Mouse (Mus musculus): Measurements from ENCODE around the gene Lce3b.

The Lce3b gene

DNA sequence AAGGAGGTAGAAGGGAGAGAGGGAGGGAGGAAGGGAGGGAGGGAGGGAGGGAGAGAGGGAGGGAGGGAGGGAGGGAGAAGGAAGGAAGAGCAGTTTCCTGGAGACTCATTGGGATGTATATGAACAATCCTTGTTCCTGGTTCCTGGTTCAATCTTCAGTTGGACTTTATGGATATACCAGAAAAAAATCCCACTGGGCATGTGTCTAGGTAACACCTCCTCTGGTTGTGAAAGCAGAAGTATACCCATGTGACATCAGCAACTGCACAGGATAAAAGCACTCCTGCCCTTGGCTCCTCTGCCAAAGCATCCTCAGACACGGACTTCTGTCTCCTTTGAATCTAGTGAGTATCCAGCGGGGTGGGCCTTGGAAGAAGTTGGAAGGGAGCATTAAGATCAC, at the start of gene Lce3b:
Gene Lce3b (plus strand): TSS at position 301 of the 400 bp plus-strand sequence.
- DNase-seq: no peak

DNA sequence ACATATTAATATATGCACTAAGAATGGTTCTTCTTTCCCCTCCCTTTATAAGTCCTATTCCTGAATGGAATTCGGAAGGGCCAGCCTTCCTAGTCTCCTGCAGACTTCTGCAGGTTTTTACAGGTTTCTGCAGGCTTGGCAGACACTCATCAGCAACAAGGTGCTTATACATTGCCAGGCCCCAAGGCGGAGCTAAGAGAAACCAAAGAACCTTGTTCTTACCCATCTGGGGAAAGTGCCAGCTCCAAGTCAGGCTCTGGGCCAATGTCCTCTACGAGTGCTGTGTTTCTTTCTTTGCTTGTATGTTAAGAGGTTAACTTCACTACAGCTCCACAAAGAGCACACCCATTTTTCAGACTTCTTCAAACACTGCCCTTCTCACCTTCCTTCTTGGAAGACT, 38.7 kb upstream of the Lce3b start:
- DNase-seq: no peak

DNA sequence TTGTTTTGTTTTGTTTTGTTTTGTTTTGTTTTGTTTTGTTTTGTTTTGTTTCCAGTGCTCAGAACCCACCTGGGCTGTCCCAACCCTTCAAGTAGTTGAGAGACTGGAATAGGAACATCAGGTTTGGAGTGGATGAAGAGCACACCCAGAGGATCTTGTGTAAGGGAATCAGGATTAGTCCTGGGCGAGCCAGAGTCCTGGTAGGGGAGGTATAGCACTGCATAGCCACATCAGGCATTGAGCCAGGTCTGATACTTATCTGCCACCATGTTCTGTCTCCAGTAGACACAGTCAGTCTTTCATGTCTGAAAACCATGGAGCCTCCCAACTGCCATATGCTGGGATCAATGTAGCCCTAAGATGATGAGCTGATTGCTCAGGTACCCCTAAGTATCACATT, 38.3 kb upstream of the Lce3b start:
- no peak for DNase-seq

DNA sequence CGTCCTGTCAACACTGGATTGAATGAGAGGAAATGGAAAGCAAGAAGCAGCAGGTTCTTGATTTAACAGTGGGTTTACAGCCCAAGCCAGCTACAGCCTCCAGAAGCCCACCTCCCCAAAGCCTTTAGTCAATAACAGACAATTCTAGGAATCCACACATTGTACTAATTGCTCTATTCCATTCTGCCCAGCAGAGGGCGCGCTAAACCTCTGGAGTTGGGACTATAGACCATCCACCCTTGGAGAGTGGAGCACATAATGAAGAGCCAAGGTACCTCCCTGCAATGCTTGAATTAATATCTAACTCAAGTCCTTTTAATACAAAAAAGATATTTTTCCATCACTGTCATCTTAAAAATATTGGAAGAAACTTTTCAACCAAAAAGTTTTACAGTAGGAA, 29.8 kb upstream of the Lce3b start:
- DNase-seq: no peak

DNA sequence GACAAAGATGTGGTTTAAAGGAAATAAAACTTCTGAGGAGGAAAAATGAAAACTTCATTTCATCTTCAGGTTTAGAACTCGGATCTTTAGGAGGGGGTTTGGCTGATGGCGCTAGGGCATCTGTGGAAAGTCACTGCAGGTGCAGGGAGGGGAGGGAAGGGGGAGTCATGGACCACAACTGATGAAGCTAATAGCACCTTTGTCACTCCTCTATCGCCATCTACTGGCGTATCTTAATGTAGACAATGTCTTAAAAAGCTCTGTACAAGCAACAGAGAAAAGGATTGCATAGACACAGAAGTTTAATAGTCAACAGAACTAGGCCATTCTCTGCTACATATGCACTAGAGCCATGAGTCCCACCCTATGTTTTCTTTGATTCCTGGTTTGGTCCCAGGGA, 29.1 kb upstream of the Lce3b start:
- DNase-seq: no peak

DNA sequence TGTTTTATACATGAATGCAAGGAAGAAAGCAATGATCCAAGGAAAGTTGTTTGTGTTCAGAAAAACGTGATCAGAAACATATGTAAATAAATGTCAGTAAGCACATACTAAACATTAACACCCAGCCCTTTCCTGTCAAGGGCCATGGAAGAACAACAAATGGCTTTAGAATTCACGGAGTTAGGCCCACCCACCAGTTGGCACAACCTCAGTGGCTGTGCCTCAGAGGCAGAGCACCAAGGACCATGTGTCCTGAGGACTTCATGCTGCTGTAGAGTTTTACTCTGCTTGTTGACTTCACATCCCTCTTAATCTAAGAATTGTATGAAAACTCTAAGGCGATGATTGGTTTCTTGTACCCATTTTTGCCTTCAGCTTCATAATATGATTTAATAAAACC, 27.6 kb upstream of the Lce3b start:
- no peak for DNase-seq

DNA sequence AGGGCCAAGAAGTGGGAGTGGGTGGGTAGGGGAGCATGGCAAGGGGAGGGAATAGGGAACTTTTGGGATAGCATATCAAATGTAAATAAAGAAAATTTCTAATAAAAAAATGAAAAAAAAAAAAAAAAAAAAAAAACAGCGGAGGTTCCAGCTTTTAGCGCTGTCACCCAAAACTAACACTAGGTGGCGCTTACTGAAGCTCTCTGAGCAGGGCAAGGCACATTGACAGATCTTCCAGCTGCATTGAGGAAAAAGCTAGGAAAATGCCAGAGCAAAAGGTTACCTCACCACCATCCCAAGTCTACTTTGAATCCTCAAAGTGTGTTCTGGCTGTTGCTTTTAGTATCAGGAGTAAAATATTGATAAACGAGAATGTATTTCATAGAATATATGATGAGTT, 25.2 kb upstream of the Lce3b start:
- no peak for DNase-seq

DNA sequence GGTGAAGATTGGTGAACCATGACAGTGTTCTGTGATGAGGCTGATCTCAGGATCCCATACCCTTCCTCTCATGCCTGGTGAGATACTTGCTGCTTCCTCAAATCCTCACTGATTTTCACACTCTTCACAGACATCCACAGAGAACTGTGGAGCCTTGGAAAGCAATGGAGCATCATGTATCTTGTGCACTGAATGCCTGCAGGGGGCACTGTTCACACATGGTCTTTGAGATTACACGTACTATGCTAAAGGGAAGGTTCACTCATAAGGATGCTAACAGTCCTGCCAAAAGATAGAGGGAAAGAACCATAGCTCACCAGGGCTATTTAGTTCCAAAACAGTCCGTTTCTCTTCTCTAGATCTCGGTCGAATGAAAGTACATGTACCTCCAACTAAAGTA, 12.4 kb upstream of the Lce3b start:
- DNase-seq: no peak

DNA sequence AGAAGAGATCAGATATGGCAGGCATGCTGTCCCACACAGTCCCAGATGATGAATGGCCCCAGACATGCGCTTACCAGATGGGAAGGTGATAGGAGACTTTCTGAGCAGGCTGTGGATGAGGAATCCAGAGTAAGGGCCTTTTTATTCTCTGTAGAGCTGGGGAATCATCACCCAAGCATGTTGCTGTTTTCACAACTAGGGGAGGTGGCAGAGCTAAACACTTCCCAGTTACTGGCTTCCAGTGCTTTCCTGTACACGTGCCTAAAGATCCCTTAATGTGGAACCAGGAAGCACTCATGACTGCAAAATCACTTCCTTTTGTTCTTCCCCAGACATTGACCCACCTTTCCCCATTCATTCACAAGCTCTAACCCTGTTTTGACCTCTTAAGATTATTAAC, 6.6 kb upstream of the Lce3b start, which contains the start of gene Lce3a:
Gene Lce3a (minus strand): TSS at position 101 of the 400 bp plus-strand sequence.
- no peak for DNase-seq

DNA sequence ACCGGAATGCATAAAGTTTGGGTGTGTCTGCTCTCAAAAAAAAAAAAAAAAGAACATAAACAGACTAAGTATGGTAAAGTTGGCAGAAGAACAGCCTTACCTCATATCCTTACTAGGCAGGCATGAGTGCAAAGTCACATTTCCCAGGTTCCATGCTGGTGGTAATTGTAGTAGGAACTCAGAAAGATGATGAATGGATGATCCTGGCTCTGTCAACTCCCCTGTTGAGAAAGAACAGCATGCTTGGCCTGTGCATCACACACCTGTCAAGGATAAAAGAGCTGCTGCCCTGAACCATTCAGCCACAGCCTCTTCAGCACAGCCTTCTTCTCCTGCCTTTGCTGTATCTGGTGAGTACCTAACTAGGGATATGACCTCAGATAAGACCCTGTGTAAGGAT, 11.4 kb downstream of the Lce3b start, which contains the start of gene Lce3c:
Gene Lce3c (plus strand): TSS at position 301 of the 400 bp plus-strand sequence.
- no peak for DNase-seq

DNA sequence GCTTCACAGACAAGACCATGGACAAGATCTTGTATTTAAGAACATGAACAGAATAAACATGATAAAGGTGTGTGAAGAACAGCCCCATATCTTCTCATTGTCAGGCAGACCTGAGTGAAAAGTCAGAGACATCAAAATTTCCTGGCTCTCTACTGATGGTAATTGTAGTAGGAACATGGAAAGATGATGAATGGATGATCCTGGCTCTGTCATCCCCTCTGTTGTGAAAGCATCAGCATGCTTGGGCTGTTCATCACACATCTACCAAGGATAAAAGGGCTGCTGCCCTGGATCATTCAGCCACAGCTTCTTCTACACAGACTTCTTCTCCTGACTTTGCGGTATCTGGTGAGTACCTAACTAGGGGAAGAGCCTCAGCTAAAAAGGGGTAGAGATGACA, 24.3 kb downstream of the Lce3b start, which contains the start of gene Lce3d:
Gene Lce3d (plus strand): TSS at position 301 of the 400 bp plus-strand sequence.
- no peak for DNase-seq

DNA sequence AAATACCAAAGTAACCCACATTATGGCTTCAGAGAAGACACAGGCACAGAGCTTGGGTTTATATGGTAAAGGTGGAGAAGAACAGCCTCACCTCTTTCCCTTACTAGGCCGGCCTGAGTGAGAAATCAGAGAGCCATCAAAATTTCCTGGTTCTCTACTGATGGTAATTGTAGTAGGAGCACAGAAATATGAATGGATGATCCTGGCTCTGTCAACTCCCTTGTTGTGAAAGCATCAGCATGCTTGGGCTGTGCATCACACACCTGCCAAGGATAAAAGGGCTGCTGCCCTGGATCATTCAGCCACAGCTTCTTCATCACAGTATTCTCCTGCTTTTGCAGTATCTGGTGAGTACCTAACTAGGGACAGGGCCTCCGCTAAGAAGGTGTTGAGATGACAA, 34.0 kb downstream of the Lce3b start, which contains the start of gene Lce3e:
Gene Lce3e (plus strand): TSS at position 301 of the 400 bp plus-strand sequence.
- no peak for DNase-seq

DNA sequence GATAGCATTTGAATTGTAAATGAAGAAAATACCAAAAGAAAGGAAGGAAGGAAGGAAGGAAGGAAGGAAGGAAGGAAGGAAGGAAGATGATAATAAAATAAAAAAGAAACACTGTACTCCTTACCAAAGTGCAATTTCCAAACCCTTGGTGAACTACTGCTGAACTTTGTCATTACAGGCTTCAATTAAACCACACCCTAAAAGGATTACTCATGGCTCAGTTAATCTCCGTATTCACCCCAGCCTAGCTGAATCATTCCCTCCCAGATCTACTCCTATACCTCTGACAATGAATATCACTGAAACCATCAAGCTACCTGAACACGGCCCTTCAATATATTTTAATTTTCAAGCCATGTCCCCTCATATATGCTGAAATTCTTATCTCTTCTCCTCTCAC, 45.7 kb downstream of the Lce3b start:
- DNase-seq: no peak
